Mouse (Mus musculus): ENCODE data around the gene Gm49336. TPM values are rescaled to one million over a fixed set of nuclear protein-coding genes. Genes with fewer than 3 reads are reported as not detected.
A peak's percentile ranks its signal among the peaks of the same experiment; 100 is the strongest.

Gene Gm49336
- polyA plus RNA-seq, 1 experiment from 2014 or later, result 56.1 TPM

GRCm38 (mm10) chr14:60181306-60181705, 70.0 kb downstream of the Gm49336 start:
- Histone ChIP-seq H3K4me3 (replicated peaks) (no peak overlapping the region), H3K4me2 (no peak overlapping the region), H3K9ac (replicated peaks) (no peak overlapping the region), H3K9me3 (no peaks in the 10 kb centered on the region), H3K27me3 (peaks cover 34% of the 10 kb centered on the region), H3K4me1 (replicated peaks) (peaks cover 9% of the 10 kb centered on the region; the same call in 1 of the 2 replicates), H3K27ac (no peak overlapping the region), H3K36me3 (no peaks in the 10 kb centered on the region)
- ATAC-seq (ENCODE audit: insufficient number of reproducible peaks, insufficient read depth, low FRiP score, low TSS enrichment, low read depth), result no peak
- WGBS, result 98% methylated on average over 2 of the region's 2 CpGs

- H3K27ac ChIP-seq, result no peak overlapping the region
These were observed 72.7 kb downstream of the Gm49336 start for GRCm38 (mm10) chr14:60178571-60178955.

GRCm38 (mm10) chr14:60177614-60178570, 73.4 kb downstream of the Gm49336 start:
- Histone ChIP-seq H3K27ac (no peak overlapping the region), H3K4me3 (replicated peaks) (peak overlapping the region; percentile 72), H3K9ac (replicated peaks) (peak overlapping the region; percentile 72), H3K4me1 (replicated peaks) (peaks cover 9% of the 10 kb centered on the region; the same call in 1 of the 2 replicates), H3K9me3 (no peaks in the 10 kb centered on the region), H3K4me2 (peak overlapping the region; percentile 99), H3K27me3 (peaks cover 57% of the 10 kb centered on the region), H3K36me3 (no peaks in the 10 kb centered on the region)
- no peak for ATAC-seq (ENCODE audit: insufficient number of reproducible peaks, insufficient read depth, low FRiP score, low TSS enrichment, low read depth)
- 20% methylated on average over 37 of the region's 37 CpGs for WGBS

More at GRCm38 (mm10) chr14:60178571-60178955, 72.7 kb downstream of the Gm49336 start:
- H3K9me3 ChIP-seq, result no peaks in the 10 kb centered on the region
- peaks cover 55% of the 10 kb centered on the region for H3K27me3 ChIP-seq
- H3K4me3 ChIP-seq (replicated peaks), result no peak overlapping the region
- no peak overlapping the region for H3K4me2 ChIP-seq
- ATAC-seq (ENCODE audit: insufficient number of reproducible peaks, insufficient read depth, low FRiP score, low TSS enrichment, low read depth), result no peak
- H3K36me3 ChIP-seq, result no peaks in the 10 kb centered on the region
- 34% methylated on average over 2 of the region's 2 CpGs for WGBS
- H3K9ac ChIP-seq (replicated peaks), result no peak overlapping the region
- H3K4me1 ChIP-seq (replicated peaks), result peaks cover 9% of the 10 kb centered on the region; the same call in 1 of the 2 replicates

- Histone ChIP-seq H3K27me3 (peaks cover 58% of the 10 kb centered on the region), H3K36me3 (no peaks in the 10 kb centered on the region), H3K9me3 (no peaks in the 10 kb centered on the region), H3K9ac (replicated peaks) (peak overlapping the region; percentile 72), H3K27ac (no peak overlapping the region), H3K4me1 (replicated peaks) (peaks cover 9% of the 10 kb centered on the region; the same call in 1 of the 2 replicates), H3K4me3 (replicated peaks) (peak overlapping the region; percentile 72), H3K4me2 (peak overlapping the region; percentile 99)
- ATAC-seq (ENCODE audit: insufficient number of reproducible peaks, insufficient read depth, low FRiP score, low TSS enrichment, low read depth), result peak; percentile 79
- under 1% methylated on average over 80 of the region's 84 CpGs for WGBS
These were observed 74.3 kb downstream of the Gm49336 start for GRCm38 (mm10) chr14:60176891-60177613.

- Histone ChIP-seq H3K4me3 (replicated peaks) (peak overlapping the region; percentile 72), H3K9me3 (no peaks in the 10 kb centered on the region), H3K9ac (replicated peaks) (peak overlapping the region; percentile 72; the same call in 1 of the 2 replicates), H3K4me2 (peak overlapping the region; percentile 99), H3K27ac (no peak overlapping the region), H3K4me1 (replicated peaks) (peaks cover 9% of the 10 kb centered on the region; the same call in 1 of the 2 replicates), H3K27me3 (peaks cover 58% of the 10 kb centered on the region), H3K36me3 (no peaks in the 10 kb centered on the region)
- ATAC-seq (ENCODE audit: insufficient number of reproducible peaks, insufficient read depth, low FRiP score, low TSS enrichment, low read depth), result 0 out of 2 replicates have a peak, but pooled peaks have one; percentile 28
- 31% methylated on average over 9 of the region's 9 CpGs for WGBS
These were observed 74.8 kb downstream of the Gm49336 start for GRCm38 (mm10) chr14:60176469-60176890.

- no peak overlapping the region for H3K4me2 ChIP-seq
- no peak overlapping the region for H3K4me3 ChIP-seq (replicated peaks)
- H3K9me3 ChIP-seq, result no peaks in the 10 kb centered on the region
- H3K36me3 ChIP-seq, result no peaks in the 10 kb centered on the region
- H3K4me1 ChIP-seq (replicated peaks), result peaks cover 5% of the 10 kb centered on the region; the same call in 1 of the 2 replicates
- peaks cover 36% of the 10 kb centered on the region for H3K27me3 ChIP-seq
- 52% methylated on average over 12 of the region's 12 CpGs for WGBS
- H3K27ac ChIP-seq, result no peak overlapping the region
- ATAC-seq (ENCODE audit: insufficient number of reproducible peaks, insufficient read depth, low FRiP score, low TSS enrichment, low read depth), result no peak
- H3K9ac ChIP-seq (replicated peaks), result no peak overlapping the region
These were observed 78.8 kb downstream of the Gm49336 start for GRCm38 (mm10) chr14:60172286-60173055.

GRCm38 (mm10) chr14:60170845-60171610, 80.3 kb downstream of the Gm49336 start:
- 63% methylated on average over 16 of the region's 16 CpGs for WGBS
- no peak for ATAC-seq (ENCODE audit: insufficient number of reproducible peaks, insufficient read depth, low FRiP score, low TSS enrichment, low read depth)
- no peak overlapping the region for H3K9ac ChIP-seq (replicated peaks)
- no peak overlapping the region for H3K4me2 ChIP-seq
- no peak overlapping the region for H3K27ac ChIP-seq
- no peaks in the 10 kb centered on the region for H3K9me3 ChIP-seq
- peaks cover 21% of the 10 kb centered on the region for H3K27me3 ChIP-seq
- H3K4me1 ChIP-seq (replicated peaks), result no peaks in the 10 kb centered on the region
- H3K4me3 ChIP-seq (replicated peaks), result no peak overlapping the region
- no peaks in the 10 kb centered on the region for H3K36me3 ChIP-seq

- WGBS, result 84% methylated on average over 3 of the region's 3 CpGs
- Histone ChIP-seq H3K27ac (no peak overlapping the region), H3K9ac (replicated peaks) (no peak overlapping the region), H3K36me3 (no peaks in the 10 kb centered on the region), H3K4me3 (replicated peaks) (no peak overlapping the region), H3K27me3 (no peaks in the 10 kb centered on the region), H3K4me1 (replicated peaks) (no peaks in the 10 kb centered on the region), H3K4me2 (no peak overlapping the region), H3K9me3 (no peaks in the 10 kb centered on the region)
- no peak for ATAC-seq (ENCODE audit: insufficient number of reproducible peaks, insufficient read depth, low FRiP score, low TSS enrichment, low read depth)
These were observed 87.9 kb downstream of the Gm49336 start for GRCm38 (mm10) chr14:60163367-60163766.

Measured in limb, embryonic 12.5 days (tissue).